Mouse (Mus musculus) c-Kit-positive CD71-negative TER-119-negative erythroid progenitor cells, embryonic 14.5 days (primary cell): ENCODE results near the gene Brd2.

Source experiments
- DNase-seq: peaks from one replicate; pipeline ENCODE4 v3.0.0-alpha.2; 2013; ENCODE audit warnings: low read depth

The Brd2 gene

DNA sequence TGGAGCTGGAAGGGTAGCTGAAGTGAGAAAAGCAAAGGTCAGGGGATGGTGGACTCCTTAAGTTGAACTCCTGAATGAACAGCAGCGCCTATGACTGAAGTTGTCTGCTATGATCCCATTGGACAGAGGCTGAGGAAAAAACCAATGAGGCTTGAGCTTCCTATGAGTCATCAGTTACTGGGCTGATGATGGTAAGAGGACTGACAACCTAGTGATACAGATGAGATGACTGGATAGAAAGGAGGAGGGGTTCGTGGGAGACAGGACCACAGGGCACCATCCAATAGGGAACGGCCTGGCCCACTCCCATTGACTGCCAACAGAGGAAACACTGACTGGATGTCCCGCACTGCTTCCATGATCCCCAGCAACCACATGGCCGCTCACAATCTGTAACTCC, 42.8 kb downstream of the Brd2 start:
- DNase-seq, result no peak

DNA sequence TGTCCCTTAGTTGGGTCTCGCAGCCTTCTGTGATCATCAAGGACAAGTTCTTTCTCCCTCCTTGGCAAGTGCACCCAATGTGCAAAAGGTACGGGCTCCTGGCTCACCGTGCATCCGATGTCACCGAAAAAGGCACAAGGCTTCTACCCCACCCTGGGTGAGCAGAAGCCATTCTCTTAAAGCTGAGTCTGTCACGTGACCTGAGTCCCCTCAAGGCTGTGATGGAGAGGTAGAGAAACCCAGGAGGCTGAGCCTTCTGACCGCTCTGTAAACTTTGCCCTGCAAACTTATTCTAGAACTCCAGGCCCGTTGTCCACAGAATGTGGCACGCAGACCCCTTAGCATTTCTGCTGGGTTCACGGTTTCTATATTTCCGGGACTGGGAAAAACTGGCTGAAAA, 43.4 kb downstream of the Brd2 start:
- no peak for DNase-seq

DNA sequence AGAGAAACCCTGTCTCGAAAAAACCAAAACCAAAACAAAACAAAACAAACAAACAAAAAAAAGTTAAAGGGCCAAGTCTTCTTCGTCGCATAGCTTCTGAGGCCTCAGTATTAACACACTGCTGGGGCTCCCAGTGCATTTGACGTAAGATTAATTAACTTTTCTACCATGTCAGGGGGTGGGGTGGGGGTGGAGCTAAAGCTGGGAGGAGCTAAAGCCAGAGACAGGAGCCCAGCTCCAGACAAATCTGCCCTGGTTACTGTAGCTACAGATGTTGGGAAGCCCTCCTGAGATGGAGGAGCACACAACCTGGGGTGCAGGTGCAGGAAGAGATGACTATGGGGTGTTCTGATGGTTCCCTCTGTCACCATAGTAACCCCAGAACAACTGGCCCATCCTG, 44.3 kb downstream of the Brd2 start:
- DNase-seq, result no peak

DNA sequence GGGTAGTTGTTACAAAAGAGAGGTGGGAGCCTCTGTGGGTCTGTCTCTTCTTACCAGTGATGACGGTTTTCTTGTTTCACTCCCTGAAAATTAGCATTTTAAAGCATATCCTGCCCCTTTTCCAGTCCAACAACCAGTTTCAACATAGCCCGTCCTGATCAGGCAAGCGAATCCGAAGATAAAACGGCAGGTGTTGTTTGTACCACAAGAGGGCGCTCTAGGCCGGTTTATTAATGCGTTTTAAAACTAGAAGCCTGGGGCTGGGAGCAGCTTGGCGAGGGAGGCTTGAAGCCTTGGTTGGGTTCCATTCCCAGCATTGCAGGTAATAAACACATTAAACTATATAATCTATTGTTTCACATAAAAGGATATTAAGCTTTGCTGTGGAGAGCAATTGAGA, 44.9 kb downstream of the Brd2 start:
- peak; percentile 90 for DNase-seq

DNA sequence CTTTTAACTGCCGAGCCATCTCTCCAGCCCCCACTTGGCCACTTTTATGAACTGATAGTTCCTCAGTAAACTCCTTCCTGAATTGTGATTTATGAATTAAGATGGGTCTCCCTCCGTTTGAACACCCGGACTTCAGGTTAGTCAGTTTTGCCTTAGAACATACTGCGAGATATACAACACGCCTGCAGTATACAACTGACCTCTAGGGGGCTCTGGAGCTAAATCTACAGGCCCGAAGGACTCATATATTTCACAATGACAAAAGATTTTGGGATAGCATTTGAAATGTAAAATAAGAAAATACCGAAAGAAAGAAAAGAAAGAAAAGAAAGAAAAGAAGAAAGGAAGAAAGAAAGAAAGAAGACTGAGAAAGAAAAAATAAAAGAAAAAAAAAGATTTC, 47.2 kb downstream of the Brd2 start:
- DNase-seq, result peak; percentile 78

DNA sequence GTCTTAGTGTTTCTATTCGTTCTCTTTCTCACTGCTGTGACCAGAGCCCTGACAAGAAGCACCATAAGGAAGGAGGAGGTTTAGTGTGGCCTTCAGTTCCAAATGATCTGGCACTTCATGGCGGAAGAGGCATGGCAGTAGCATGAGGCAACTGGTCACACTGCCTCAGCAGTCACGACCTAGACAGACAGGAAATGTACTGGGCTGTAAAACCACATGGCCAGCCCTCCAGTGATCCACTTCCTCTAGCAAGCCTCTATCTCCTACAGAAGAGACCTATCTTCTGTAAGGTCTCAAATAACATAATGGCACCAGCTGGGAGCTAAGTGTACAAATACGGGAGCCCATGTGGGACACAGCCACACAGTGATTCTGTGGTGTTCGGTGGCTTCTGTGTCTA, 50.3 kb downstream of the Brd2 start:
- no peak for DNase-seq

DNA sequence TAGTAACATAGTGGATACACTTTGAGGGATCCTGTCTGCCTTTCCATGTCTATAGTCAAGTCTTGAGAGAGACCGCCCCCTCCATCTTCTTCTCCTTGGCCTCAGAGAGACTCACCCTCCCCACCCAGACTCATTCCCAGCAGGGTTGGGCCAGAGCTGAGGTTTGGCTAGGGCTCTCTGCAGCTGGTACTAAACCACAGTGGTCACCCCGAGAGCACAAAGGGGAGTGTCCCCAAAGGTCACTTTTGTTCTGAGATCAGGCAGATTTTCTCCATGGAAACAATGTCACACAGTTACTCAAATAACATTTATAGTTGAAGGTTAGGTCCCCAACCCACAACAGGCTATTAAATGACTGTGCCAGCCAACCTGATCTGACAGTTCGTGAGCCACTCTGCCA, 53.6 kb downstream of the Brd2 start:
- DNase-seq, result no peak
